Mouse (Mus musculus) embryonic facial prominence, embryonic 13.5 days (tissue): ENCODE measurements around the gene Ddc. TPM values are rescaled to one million over a fixed set of nuclear protein-coding genes. Genes with fewer than 3 reads are reported as not detected.
A peak's percentile ranks its signal among the peaks of the same experiment; 100 is the strongest.

Experiments used
- ATAC-seq: fragments of 200-750 bp; cut with Nextera tagmentation; 2 replicates; pipeline ENCODE4 v1.8.0; 2017; ENCODE audit warnings: low read depth; ENCODE audit not compliant: insufficient number of reproducible peaks, insufficient read depth, low FRiP score, low TSS enrichment
- H3K27ac ChIP-seq: fragments of 300-500 bp; sonication (generic); 2 replicates; pipeline ENCODE4 v1.5.1; 2015; ENCODE audit warnings: moderate library complexity, mild to moderate bottlenecking, inconsistent platforms
- H3K27me3 ChIP-seq: fragments of 300-500 bp; sonication (generic); 2 replicates; pipeline ENCODE4 v1.6.1; 2015; ENCODE audit warnings: mild to moderate bottlenecking, inconsistent platforms
- H3K36me3 ChIP-seq: fragments of 300-500 bp; sonication (generic); 2 replicates; pipeline ENCODE4 v1.6.1; 2015; ENCODE audit warnings: mild to moderate bottlenecking, inconsistent platforms
- H3K4me1 ChIP-seq: fragments of 300-500 bp; sonication (generic); 2 replicates; pipeline ENCODE4 v1.6.1; 2015; ENCODE audit warnings: inconsistent platforms
- H3K4me2 ChIP-seq: fragments of 300-500 bp; sonication (generic); 2 replicates; pipeline ENCODE4 v1.6.1; 2015; ENCODE audit warnings: moderate library complexity, mild to moderate bottlenecking, inconsistent platforms
- H3K4me3 ChIP-seq: fragments of 300-500 bp; sonication (generic); 2 replicates; pipeline ENCODE4 v1.5.1; 2015; ENCODE audit warnings: mild to moderate bottlenecking, inconsistent platforms
- H3K9ac ChIP-seq: fragments of 300-500 bp; sonication (generic); 2 replicates; pipeline ENCODE4 v1.6.1; 2015; ENCODE audit warnings: mild to moderate bottlenecking, inconsistent platforms
- H3K9me3 ChIP-seq: fragments of 300-500 bp; sonication (generic); 2 replicates; pipeline ENCODE4 v1.6.1; 2016; ENCODE audit warnings: inconsistent platforms
- WGBS: fragments of 180-500 bp; shearing (Covaris S2); methylation state at CpG from one replicate; pipeline ENCODE4 v1.1.7; 2015; ENCODE audit warnings: mixed read lengths; 5-methylcytosine and 5-hydroxymethylcytosine counted together
- polyA plus RNA-seq: library from polyadenylated mRNA; unstranded; fragments of >200 nt; fragmentation: Nextera tagmentation; extraction: Ambion mirVana; gene quantifications from 2 replicates; pipeline ENCODE4 v1.2.1, GENCODE M21; 2015

Ddc gene
- polyA plus RNA-seq, 1 experiment from 2014 or later: 5.3 TPM

- H3K4me2 ChIP-seq: peak overlapping the region; percentile 18; the same call in 1 of the 2 replicates
- H3K9ac ChIP-seq: 0 out of 2 replicates have a peak overlapping the region, but pooled peaks have one; percentile 36
- peaks cover 52% of the 10 kb centered on the region for H3K4me1 ChIP-seq
- 36% methylated on average over 20 of the region's 20 CpGs for WGBS
- H3K9me3 ChIP-seq: no peaks in the 10 kb centered on the region
- peak overlapping the region; percentile 90 for H3K27ac ChIP-seq
- no peak overlapping the region for H3K4me3 ChIP-seq
- no peak for ATAC-seq
- no peaks in the 10 kb centered on the region for H3K27me3 ChIP-seq
- no peaks in the 10 kb centered on the region for H3K36me3 ChIP-seq
These were observed 24.7 kb downstream of the Ddc start for GRCm38 (mm10) chr11:11873023-11873908.

- H3K27ac ChIP-seq: peak overlapping the region; percentile 90
- no peaks in the 10 kb centered on the region for H3K36me3 ChIP-seq
- H3K9ac ChIP-seq: no peak overlapping the region
- no peak overlapping the region for H3K4me3 ChIP-seq
- no peak for ATAC-seq
- no peaks in the 10 kb centered on the region for H3K27me3 ChIP-seq
- no peaks in the 10 kb centered on the region for H3K9me3 ChIP-seq
- H3K4me2 ChIP-seq: no peak overlapping the region
- peaks cover 49% of the 10 kb centered on the region for H3K4me1 ChIP-seq
- WGBS: 64% methylated on average over 3 of the region's 3 CpGs
These were observed 25.7 kb downstream of the Ddc start for GRCm38 (mm10) chr11:11872140-11872795.

GRCm38 (mm10) chr11:11871197-11871813 lies 26.6 kb downstream of the Ddc start:
- 35% methylated on average over 5 of the region's 5 CpGs for WGBS
- H3K4me1 ChIP-seq: peaks cover 43% of the 10 kb centered on the region
- no peak overlapping the region for H3K9ac ChIP-seq
- H3K36me3 ChIP-seq: no peaks in the 10 kb centered on the region
- no peak for ATAC-seq
- H3K9me3 ChIP-seq: no peaks in the 10 kb centered on the region
- H3K27me3 ChIP-seq: no peaks in the 10 kb centered on the region
- no peak overlapping the region for H3K4me3 ChIP-seq
- H3K27ac ChIP-seq: peak overlapping the region; percentile 90
- no peak overlapping the region for H3K4me2 ChIP-seq

GRCm38 (mm10) chr11:11867971-11868481 lies 29.9 kb downstream of the Ddc start:
- H3K4me2 ChIP-seq: peak overlapping the region; percentile 23
- peaks cover 34% of the 10 kb centered on the region for H3K4me1 ChIP-seq

GRCm38 (mm10) chr11:11866696-11867095 lies 31.2 kb downstream of the Ddc start:
- H3K27ac ChIP-seq: 0 out of 2 replicates have a peak overlapping the region, but pooled peaks have one; percentile 24
- H3K9me3 ChIP-seq: no peaks in the 10 kb centered on the region
- no peak for ATAC-seq
- H3K4me1 ChIP-seq: peaks cover 26% of the 10 kb centered on the region
- no peak overlapping the region for H3K9ac ChIP-seq
- H3K36me3 ChIP-seq: no peaks in the 10 kb centered on the region
- H3K27me3 ChIP-seq: no peaks in the 10 kb centered on the region
- 65% methylated on average over 5 of the region's 5 CpGs for WGBS
- H3K4me2 ChIP-seq: no peak overlapping the region
- no peak overlapping the region for H3K4me3 ChIP-seq

More at GRCm38 (mm10) chr11:11867971-11868481, 29.9 kb downstream of the Ddc start:
- Histone ChIP-seq H3K36me3 (no peaks in the 10 kb centered on the region), H3K9me3 (no peaks in the 10 kb centered on the region), H3K4me3 (no peak overlapping the region), H3K27ac (peak overlapping the region; percentile 77), H3K27me3 (no peaks in the 10 kb centered on the region), H3K9ac (peak overlapping the region; percentile 54; the same call in 1 of the 2 replicates)
- WGBS: 10% methylated on average over 14 of the region's 14 CpGs
- no peak for ATAC-seq

GRCm38 (mm10) chr11:11865128-11865527 lies 32.8 kb downstream of the Ddc start:
- ATAC-seq: no peak
- Histone ChIP-seq H3K4me1 (peaks cover 18% of the 10 kb centered on the region), H3K4me3 (no peak overlapping the region), H3K9ac (no peak overlapping the region), H3K9me3 (no peaks in the 10 kb centered on the region), H3K27ac (peak overlapping the region; percentile 76), H3K36me3 (no peaks in the 10 kb centered on the region), H3K27me3 (no peaks in the 10 kb centered on the region), H3K4me2 (no peak overlapping the region)
- WGBS: 77% methylated on average over 2 of the region's 2 CpGs

- H3K4me1 ChIP-seq: peaks cover 18% of the 10 kb centered on the region
- no peaks in the 10 kb centered on the region for H3K36me3 ChIP-seq
- H3K4me3 ChIP-seq: no peak overlapping the region
- no peak for ATAC-seq
- peak overlapping the region; percentile 76 for H3K27ac ChIP-seq
- no peak overlapping the region for H3K4me2 ChIP-seq
- no peak overlapping the region for H3K9ac ChIP-seq
- H3K9me3 ChIP-seq: no peaks in the 10 kb centered on the region
- 68% methylated on average over 8 of the region's 8 CpGs for WGBS
- H3K27me3 ChIP-seq: no peaks in the 10 kb centered on the region
These were observed 33.4 kb downstream of the Ddc start for GRCm38 (mm10) chr11:11864446-11865101.

- 57% methylated on average over 1 of the region's 1 CpGs for WGBS
- H3K27ac ChIP-seq: 0 out of 2 replicates have a peak overlapping the region, but pooled peaks have one; percentile 16
- H3K4me3 ChIP-seq: no peak overlapping the region
- H3K4me1 ChIP-seq: peaks cover 10% of the 10 kb centered on the region; the same call in 1 of the 2 replicates
- H3K27me3 ChIP-seq: no peaks in the 10 kb centered on the region
- no peaks in the 10 kb centered on the region for H3K9me3 ChIP-seq
- no peak overlapping the region for H3K9ac ChIP-seq
- no peak overlapping the region for H3K4me2 ChIP-seq
- no peak for ATAC-seq
- H3K36me3 ChIP-seq: no peaks in the 10 kb centered on the region
These were observed 35.4 kb downstream of the Ddc start for GRCm38 (mm10) chr11:11862502-11862901.

GRCm38 (mm10) chr11:11856959-11857358 lies 41.0 kb downstream of the Ddc start:
- no peak for ATAC-seq
- Histone ChIP-seq H3K27me3 (no peaks in the 10 kb centered on the region), H3K9ac (no peak overlapping the region), H3K36me3 (no peaks in the 10 kb centered on the region), H3K4me2 (no peak overlapping the region), H3K27ac (peak overlapping the region; percentile 81; the same call in 1 of the 2 replicates), H3K4me1 (peaks cover 29% of the 10 kb centered on the region), H3K9me3 (0 out of 2 replicates have a peak, but pooled peaks cover 3% of the 10 kb centered on the region), H3K4me3 (no peak overlapping the region)
- 83% methylated on average over 3 of the region's 3 CpGs for WGBS

- Histone ChIP-seq H3K4me2 (no peak overlapping the region), H3K27me3 (no peaks in the 10 kb centered on the region), H3K4me1 (peaks cover 36% of the 10 kb centered on the region), H3K9me3 (0 out of 2 replicates have a peak, but pooled peaks cover 3% of the 10 kb centered on the region), H3K4me3 (no peak overlapping the region), H3K27ac (peak overlapping the region; percentile 81), H3K36me3 (no peaks in the 10 kb centered on the region), H3K9ac (no peak overlapping the region)
- 67% methylated on average over 11 of the region's 11 CpGs for WGBS
- ATAC-seq: no peak
These were observed 42.2 kb downstream of the Ddc start for GRCm38 (mm10) chr11:11855685-11856131.
